Mouse (Mus musculus): ENCODE results near the gene Kif2c.
"Not testable (repeated sequence)": the region's sequence is repeated elsewhere in the genome, so short reads cannot be mapped to it uniquely, and the experiment has no call there.

The Kif2c gene

DNA sequence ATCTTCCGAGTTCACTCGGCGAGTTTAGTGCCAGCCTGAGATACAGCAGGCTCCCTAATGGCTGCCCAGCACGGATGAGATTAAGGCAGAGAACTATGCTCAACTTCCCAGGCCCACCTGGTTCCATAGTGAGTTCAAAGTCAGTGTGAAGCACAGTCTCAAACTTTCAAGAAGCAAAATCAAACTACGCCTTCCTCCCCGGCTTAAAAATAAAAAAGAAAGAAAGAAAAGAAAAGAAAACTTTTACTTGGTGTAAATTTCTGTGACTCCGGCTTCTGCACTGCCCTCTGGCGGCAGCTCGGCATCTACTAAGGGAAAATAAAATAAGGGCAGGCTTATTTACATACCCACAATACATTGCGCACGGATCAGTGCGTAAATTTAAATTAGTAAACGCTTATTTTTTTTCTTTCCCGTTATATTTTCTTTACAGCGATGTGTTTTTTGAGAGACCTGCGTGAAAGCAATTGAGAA is 7.0 kb upstream of the Kif2c start:
- DNase-seq (ENCODE audit: low read depth, low spot score): peak; percentile 85

DNA sequence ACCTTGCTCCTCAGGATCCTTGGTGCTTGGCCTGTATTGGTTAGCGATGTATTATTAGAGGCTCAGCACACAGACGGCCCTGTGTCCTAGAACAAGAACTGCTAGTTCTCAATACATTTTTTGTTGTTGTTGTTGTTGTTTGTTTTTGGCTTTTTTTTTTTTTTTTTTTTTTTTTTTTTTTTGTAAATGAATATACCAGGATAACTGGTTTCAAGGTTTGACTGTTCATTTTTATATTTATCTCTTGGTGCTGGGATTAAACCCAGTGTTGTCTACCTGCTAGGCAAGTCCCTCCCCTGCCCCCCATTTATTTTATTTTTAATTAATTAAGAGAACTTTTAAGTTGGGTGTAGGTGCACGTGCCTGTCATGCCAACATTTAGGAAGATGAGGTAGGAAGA is 6.5 kb upstream of the Kif2c start:
- DNase-seq (ENCODE audit: low read depth, low spot score): no peak

- not testable (repeated sequence) for DNase-seq (ENCODE audit: low read depth, low spot score)
Measured at GRCm38 (mm10) chr4:117182759-117183096, 289 bp upstream of the Kif2c start.

- DNase-seq (ENCODE audit: low read depth, low spot score): no peak
Measured at GRCm38 (mm10) chr4:117169936-117170335, 12.5 kb downstream of the Kif2c start.

DNA sequence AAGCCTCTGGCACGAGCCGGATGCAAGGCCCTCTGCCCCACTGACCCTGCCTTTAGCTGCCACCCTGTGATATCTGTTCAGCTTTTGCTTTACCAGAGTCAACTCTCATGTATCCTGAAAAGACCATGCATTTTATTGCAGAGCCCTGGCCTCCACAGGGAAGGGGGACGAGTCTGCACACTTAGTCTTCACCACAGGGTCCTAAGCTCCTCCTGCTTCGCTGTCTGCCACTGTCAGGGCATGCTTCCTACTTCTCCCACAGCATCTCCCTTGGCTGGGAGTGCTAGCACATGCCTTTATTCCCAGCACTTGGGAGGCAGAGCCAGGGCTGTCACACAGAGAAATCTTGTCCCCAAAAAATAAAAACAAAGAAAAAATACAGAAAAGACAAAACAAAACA is 21.3 kb downstream of the Kif2c start:
- no peak for DNase-seq (ENCODE audit: low read depth, low spot score)

- no peak for DNase-seq (ENCODE audit: low read depth, low spot score)
Measured at GRCm38 (mm10) chr4:117159666-117160065, 22.8 kb downstream of the Kif2c start.

DNA sequence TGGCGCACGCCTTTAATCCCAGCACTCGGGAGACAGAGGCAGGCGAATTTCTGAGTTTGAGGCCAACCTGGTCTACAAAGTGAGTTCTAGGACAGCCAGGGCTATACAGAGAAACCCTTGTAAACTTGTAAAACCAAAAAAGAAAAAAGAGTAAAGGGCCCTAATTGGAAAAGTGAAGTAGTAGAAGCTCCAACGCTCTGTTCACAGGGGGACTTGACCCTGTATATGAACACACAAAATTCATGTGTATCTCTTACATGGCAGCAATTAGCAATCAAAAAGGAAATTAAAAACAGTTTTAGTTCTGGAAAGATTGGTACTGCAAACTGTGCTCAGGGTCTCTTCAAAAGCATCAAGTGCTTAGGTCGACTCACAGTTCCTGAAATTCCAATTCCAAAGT is 26.1 kb downstream of the Kif2c start:
- no peak for DNase-seq (ENCODE audit: low read depth, low spot score)

GRCm38 (mm10) chr4:117155792-117156355 is 26.6 kb downstream of the Kif2c start, which contains the start of gene Rps8:
Rps8 (minus strand) TSS chr4:117156243.
- DNase-seq (ENCODE audit: low read depth, low spot score): peak; percentile 82

DNA sequence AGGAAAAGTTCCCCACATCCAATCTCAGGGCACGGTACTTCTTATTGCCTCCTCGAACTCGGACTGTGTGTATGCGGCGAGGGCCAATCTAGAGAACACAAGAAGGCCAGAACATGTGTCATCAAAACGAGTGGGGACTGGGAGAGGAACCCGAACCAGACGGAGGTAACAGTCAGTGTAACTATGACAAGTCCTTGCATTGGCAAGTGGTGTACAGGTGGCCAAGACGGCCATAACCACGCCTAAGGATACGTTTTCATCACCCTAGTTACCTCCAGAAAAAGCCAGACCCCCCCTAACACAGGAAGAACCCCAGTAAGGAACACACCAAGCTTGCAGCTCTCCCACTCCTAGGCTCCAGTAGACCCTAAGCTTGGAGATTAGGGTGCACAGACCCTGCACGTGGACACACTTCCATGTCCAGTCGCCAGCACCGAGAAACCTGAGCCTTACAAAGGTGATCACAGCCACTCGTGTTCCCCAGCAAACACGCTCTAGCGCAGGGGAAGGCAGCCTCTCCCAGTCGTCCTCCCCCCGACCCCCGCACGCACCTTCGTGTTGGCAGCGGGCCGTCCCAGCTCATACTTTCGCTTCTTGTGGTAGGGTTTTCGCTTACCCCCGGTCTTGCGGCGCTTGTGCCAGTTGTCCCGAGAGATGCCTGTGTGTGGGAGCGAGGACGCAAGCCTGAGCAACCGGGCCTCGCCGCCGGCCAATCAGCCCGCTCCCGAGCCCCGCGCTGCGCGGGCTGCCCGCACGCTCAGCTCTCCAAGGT is 27.2 kb downstream of the Kif2c start:
- no peak for DNase-seq (ENCODE audit: low read depth, low spot score)

GRCm38 (mm10) chr4:117152714-117153113 is 29.7 kb downstream of the Kif2c start:
- no peak for DNase-seq (ENCODE audit: low read depth, low spot score)

GRCm38 (mm10) chr4:117151416-117151815 is 31.0 kb downstream of the Kif2c start:
- no peak for DNase-seq (ENCODE audit: low read depth, low spot score)

- DNase-seq (ENCODE audit: low read depth, low spot score): no peak
Measured at GRCm38 (mm10) chr4:117150212-117150733, 32.2 kb downstream of the Kif2c start.

DNA sequence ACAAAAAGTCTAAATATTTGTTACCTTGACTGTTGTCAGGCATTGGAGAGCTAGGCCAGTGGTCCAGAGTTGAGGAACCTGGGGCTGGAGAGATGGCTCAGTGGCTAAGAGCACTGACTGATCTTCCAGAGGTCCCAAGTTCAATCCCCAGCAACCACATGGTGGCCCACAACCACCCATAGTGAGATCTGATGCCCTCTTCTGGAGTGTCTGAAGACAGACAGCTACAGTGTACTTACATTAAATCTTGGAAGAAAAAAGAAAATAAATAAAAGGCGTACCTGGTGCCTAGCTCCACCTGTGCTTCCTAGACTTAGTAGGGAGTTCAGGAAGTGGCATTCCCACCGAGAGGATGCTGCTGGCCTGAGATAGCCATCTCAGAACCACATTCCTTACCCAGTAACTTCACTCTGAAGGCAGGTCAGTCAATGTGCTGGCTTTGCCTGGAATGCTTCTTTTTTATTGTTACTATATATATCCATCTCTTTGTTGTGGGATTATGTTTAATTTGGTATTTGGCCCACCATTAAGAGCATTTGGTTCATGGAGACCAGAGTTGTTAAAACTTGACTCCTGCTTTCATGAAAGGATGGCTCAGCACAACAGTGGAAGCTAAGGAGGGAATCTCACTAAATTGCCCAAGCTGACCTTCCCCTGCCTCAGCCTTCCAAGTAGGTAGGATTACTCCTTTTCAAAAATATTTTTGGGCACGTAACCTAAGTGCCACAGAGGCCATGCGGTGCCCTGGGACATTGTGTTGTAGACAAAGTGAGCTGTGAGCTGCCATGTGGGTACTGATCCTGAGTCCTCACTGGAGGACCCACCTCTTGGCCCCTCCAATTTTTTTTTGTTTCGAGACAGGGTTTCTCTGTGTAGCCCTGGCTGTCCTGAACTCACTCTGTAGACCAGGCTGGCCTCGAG is 32.9 kb downstream of the Kif2c start:
- DNase-seq (ENCODE audit: low read depth, low spot score): no peak

- DNase-seq (ENCODE audit: low read depth, low spot score): no peak
Measured at GRCm38 (mm10) chr4:117148815-117149214, 33.6 kb downstream of the Kif2c start.

- DNase-seq (ENCODE audit: low read depth, low spot score): no peak
Measured at GRCm38 (mm10) chr4:117148047-117148713, 34.3 kb downstream of the Kif2c start.

DNA sequence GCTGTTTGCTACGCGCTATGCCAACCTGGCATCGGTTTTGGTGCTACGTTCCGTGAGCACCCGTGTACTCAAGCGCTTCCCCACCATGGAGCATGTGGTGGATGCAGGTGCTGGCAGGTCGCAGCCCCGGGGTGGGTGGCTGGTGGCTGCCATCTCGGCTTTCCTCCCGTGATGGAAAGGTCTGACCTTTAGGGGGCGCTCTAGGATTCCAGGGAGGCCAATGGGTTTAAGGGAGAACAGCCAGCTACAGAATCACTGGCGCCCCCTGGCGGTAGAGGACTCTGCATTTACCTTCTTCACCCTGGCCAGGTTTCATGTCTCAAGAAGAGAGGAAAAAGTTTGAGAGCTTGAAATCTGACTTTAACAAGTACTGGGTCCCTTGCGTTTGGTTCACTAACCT is 36.3 kb downstream of the Kif2c start:
- peak; percentile 75 for DNase-seq (ENCODE audit: low read depth, low spot score)

GRCm38 (mm10) chr4:117145248-117145647 is 37.2 kb downstream of the Kif2c start:
- no peak for DNase-seq (ENCODE audit: low read depth, low spot score)

DNA sequence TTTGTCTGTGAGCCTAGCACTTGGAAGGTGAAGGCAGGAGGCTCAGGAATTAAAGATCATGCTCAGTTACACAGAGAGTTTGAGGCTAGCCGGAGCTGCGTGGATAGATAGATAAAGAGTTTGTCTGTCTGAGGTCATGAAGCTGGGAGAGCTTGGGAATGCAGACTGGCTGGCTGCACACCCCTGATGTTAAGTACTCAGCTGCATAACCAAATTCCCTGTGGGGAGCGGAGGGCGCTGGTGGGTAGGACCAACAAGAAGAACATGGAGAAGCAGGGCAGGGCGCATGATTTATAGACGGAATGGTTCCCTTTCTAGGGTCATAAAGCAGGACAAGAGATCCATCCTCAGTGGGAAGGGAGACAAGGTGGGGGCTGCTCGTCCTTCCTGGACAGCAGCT is 39.4 kb downstream of the Kif2c start:
- DNase-seq (ENCODE audit: low read depth, low spot score): no peak

DNA sequence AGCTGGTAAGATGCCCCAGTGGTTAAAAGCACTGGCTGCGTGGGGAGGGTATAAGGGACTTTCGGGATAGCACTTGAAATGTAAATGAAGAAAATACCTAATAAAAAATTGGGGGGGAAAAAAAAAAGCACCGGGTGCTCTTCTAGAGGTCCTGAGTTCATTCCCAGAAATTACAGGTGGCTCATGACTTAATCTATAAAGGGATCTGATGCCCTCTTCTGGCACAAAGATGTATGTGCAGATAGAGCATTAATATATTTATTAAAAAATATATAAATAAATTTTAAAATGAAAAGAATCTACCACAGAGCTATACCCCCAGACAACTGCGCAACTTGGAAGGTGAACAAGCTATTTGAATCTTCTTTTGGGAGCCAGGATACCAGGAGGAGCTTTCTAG is 41.8 kb downstream of the Kif2c start:
- DNase-seq (ENCODE audit: low read depth, low spot score): no peak

- no peak for DNase-seq (ENCODE audit: low read depth, low spot score)
Measured at GRCm38 (mm10) chr4:117139217-117139612, 43.2 kb downstream of the Kif2c start.

Data from embryo, embryonic 11.5 days (tissue).